Mouse (Mus musculus) cerebellum, adult 9-10 months (tissue): Measurements from ENCODE around the gene Camta2.

ENCODE experiments used
- DNase-seq: peaks from one replicate; pipeline ENCODE4 v3.0.0; 2022

The Camta2 gene

GRCm38 (mm10) chr11:70689578-70689977 lies 1.7 kb upstream of the Camta2 start:
- peak; percentile 45 for DNase-seq

- DNase-seq = peak; percentile 55
These were observed 467 bp upstream of the Camta2 start for GRCm38 (mm10) chr11:70688372-70688771.

GRCm38 (mm10) chr11:70686901-70687566 lies 871 bp downstream of the Camta2 start:
- peak; percentile 81 for DNase-seq

GRCm38 (mm10) chr11:70683640-70684039 lies 4.3 kb downstream of the Camta2 start:
- no peak for DNase-seq

- peak; percentile 66 for DNase-seq
These were observed 5.9 kb downstream of the Camta2 start for GRCm38 (mm10) chr11:70681897-70682581.

- DNase-seq = no peak
These were observed 6.7 kb downstream of the Camta2 start for GRCm38 (mm10) chr11:70681170-70681569.

GRCm38 (mm10) chr11:70679894-70680293 lies 8.0 kb downstream of the Camta2 start:
- DNase-seq = no peak

GRCm38 (mm10) chr11:70679361-70679760 lies 8.5 kb downstream of the Camta2 start:
- DNase-seq = no peak

GRCm38 (mm10) chr11:70678576-70678975 lies 9.3 kb downstream of the Camta2 start:
- DNase-seq = no peak

- DNase-seq = no peak
These were observed 9.8 kb downstream of the Camta2 start for GRCm38 (mm10) chr11:70678092-70678491.

GRCm38 (mm10) chr11:70674501-70674900 lies 13.4 kb downstream of the Camta2 start:
- DNase-seq = no peak

- DNase-seq = peak; percentile 38
These were observed 13.9 kb downstream of the Camta2 start for GRCm38 (mm10) chr11:70674014-70674413.

- peak; percentile 43 for DNase-seq
These were observed 16.4 kb downstream of the Camta2 start for GRCm38 (mm10) chr11:70671333-70672047.

- peak; percentile 54 for DNase-seq
These were observed 17.4 kb downstream of the Camta2 start for GRCm38 (mm10) chr11:70670483-70670882.

- DNase-seq = peak; percentile 87
These were observed 18.1 kb downstream of the Camta2 start for GRCm38 (mm10) chr11:70669582-70670345.

- DNase-seq = peak; percentile 99
These were observed 19.0 kb downstream of the Camta2 start, which contains the start of gene Spag7 for GRCm38 (mm10) chr11:70668771-70669505. Spag7 (minus strand) TSS chr11:70669416.

GRCm38 (mm10) chr11:70668335-70668770 lies 19.6 kb downstream of the Camta2 start:
- DNase-seq = no peak

- peak; percentile 49 for DNase-seq
These were observed 20.4 kb downstream of the Camta2 start for GRCm38 (mm10) chr11:70667271-70668150.

GRCm38 (mm10) chr11:70666687-70667086 lies 21.2 kb downstream of the Camta2 start:
- DNase-seq = peak; percentile 46

- DNase-seq = no peak
These were observed 23.2 kb downstream of the Camta2 start for GRCm38 (mm10) chr11:70664741-70665140.

- no peak for DNase-seq
These were observed 23.9 kb downstream of the Camta2 start for GRCm38 (mm10) chr11:70663957-70664356.
